Mouse (Mus musculus) intestine, embryonic 16.5 days (tissue): ENCODE measurements around the gene Gm49355. TPM values are rescaled to one million over a fixed set of nuclear protein-coding genes. Genes with fewer than 3 reads are reported as not detected.

Experiments
- ATAC-seq: fragments of 200-750 bp; cut with Nextera tagmentation; 2 replicates; pipeline ENCODE4 v1.8.0; 2017; ENCODE audit warnings: moderate TSS enrichment, moderate library complexity
- H3K27ac ChIP-seq: fragments of 300-500 bp; sonication (generic); 2 replicates; pipeline ENCODE4 v1.5.1; 2014; ENCODE audit warnings: mild to moderate bottlenecking, low read length
- H3K27me3 ChIP-seq: fragments of 300-500 bp; sonication (generic); replicated peaks from 2 replicates; pipeline ENCODE4 v1.6.1; 2014; ENCODE audit warnings: low read length, control low read depth, mixed read lengths; ENCODE audit not compliant: control insufficient read depth, insufficient read depth
- H3K36me3 ChIP-seq: fragments of 300-500 bp; sonication (generic); 2 replicates; pipeline ENCODE4 v1.6.1; 2014; ENCODE audit warnings: low read length, control low read depth; ENCODE audit not compliant: control insufficient read depth, insufficient read depth
- H3K4me1 ChIP-seq: fragments of 300-500 bp; sonication (generic); 2 replicates; pipeline ENCODE4 v1.6.1; 2014; ENCODE audit warnings: low read length, control low read depth, mixed read lengths; ENCODE audit not compliant: control insufficient read depth, insufficient read depth
- H3K4me2 ChIP-seq: fragments of 300-500 bp; sonication (generic); 2 replicates; pipeline ENCODE4 v1.6.1; 2014; ENCODE audit warnings: low read depth, low read length, control low read depth
- H3K4me3 ChIP-seq: fragments of 300-500 bp; sonication (generic); 2 replicates; pipeline ENCODE4 v1.5.1; 2014; ENCODE audit warnings: mild to moderate bottlenecking, low read length
- H3K9ac ChIP-seq: fragments of 300-500 bp; sonication (generic); 2 replicates; pipeline ENCODE4 v1.6.1; 2014; ENCODE audit warnings: low read depth, low read length
- H3K9me3 ChIP-seq: fragments of 300-500 bp; sonication (generic); 2 replicates; pipeline ENCODE4 v1.6.1; 2016; ENCODE audit warnings: low read length, control low read depth; ENCODE audit not compliant: control insufficient read depth
- WGBS: fragments of 180-500 bp; shearing (Covaris S2); extraction: QIAGEN DNeasy Blood & Tissue Kit; methylation state at CpG from one replicate; pipeline ENCODE4 v1.1.7; 2014; 5-methylcytosine and 5-hydroxymethylcytosine counted together
- polyA plus RNA-seq: library from polyadenylated mRNA; unstranded; fragments of >200 nt; fragmentation: Nextera tagmentation; extraction: Ambion mirVana; gene quantifications from 2 replicates; pipeline ENCODE4 v1.2.1, GENCODE M21; 2015

Gm49355 gene
- polyA plus RNA-seq, 1 experiment from 2014 or later: 0.24 TPM

DNA sequence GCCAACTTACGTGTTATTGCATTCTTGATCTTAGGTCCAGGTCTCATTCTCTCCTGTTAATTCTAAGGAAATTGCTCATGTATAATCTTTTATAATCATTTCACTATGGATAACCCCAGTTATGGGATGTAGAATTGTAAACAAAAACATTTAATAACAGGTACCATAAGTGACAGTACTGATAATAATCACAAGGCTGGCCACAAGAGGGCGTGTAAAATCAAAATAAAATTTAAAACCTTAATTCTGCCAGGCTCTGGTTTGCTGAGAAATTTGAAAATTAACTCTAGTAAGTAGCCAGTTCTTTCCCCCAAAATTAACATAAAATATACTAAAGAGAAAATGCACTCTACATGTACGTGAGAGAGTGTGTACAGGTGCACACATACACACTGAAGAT lies 16.9 kb downstream of the Gm49355 start:
- 0 out of 2 replicates have a peak, but pooled peaks cover 3% of the 10 kb centered on the region for H3K4me1 ChIP-seq
- no peak overlapping the region for H3K9ac ChIP-seq
- H3K4me2 ChIP-seq: no peak overlapping the region
- 76% methylated on average over 3 of the region's 3 CpGs for WGBS
- H3K27ac ChIP-seq: no peak overlapping the region
- H3K9me3 ChIP-seq: no peaks in the 10 kb centered on the region
- 0 out of 2 replicates have a peak, but pooled peaks cover 2% of the 10 kb centered on the region for H3K36me3 ChIP-seq
- no peak for ATAC-seq
- H3K27me3 ChIP-seq: no peaks in the 10 kb centered on the region
- no peak overlapping the region for H3K4me3 ChIP-seq

DNA sequence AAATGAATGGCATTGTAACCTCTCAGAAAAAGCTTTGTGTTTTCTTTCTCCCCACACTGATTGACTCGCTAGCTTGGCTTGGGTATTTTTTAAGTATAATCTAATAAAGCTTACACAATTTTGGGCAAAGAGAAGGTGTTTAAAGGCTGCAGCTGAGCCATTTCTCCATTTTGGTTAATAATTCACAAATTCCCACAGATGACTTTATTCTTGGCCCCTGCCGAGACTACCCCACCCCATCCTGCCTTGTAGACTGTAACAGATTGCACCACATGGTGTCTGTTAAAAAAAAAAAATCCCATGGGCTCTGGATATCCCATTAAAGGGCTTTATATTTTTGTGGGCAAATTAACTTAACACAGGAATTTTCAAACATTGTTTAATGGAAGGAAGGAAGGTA lies 19.3 kb downstream of the Gm49355 start:
- Histone ChIP-seq H3K9ac (no peak overlapping the region), H3K4me3 (no peak overlapping the region), H3K4me2 (no peak overlapping the region), H3K36me3 (0 out of 2 replicates have a peak, but pooled peaks cover 2% of the 10 kb centered on the region), H3K27me3 (no peaks in the 10 kb centered on the region), H3K4me1 (0 out of 2 replicates have a peak, but pooled peaks cover 3% of the 10 kb centered on the region), H3K27ac (no peak overlapping the region), H3K9me3 (no peaks in the 10 kb centered on the region)
- WGBS: 56% methylated on average over 2 of the region's 2 CpGs
- no peak for ATAC-seq

DNA sequence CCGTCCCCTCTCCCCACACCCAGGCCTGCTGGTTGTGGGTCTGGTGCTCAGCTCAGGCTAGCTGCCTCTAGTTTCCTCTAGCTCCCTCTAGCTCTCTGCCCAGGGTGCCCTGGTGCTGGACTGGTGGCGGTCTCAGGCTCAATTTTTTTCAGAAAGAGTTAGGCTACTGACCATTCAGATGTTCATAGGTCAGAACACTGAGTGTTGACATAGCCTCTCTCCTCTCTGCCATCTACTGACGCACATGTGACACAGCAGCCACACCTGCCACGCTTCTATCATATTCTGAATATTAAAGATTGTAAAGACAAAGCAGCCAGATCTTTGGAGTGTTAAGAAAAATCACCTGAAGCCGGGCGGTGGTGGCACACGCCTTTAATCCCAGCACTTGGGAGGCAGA lies 49.8 kb downstream of the Gm49355 start:
- Histone ChIP-seq H3K4me3 (no peak overlapping the region), H3K36me3 (no peaks in the 10 kb centered on the region), H3K27ac (no peak overlapping the region), H3K9ac (no peak overlapping the region), H3K4me1 (no peaks in the 10 kb centered on the region), H3K27me3 (peaks cover 31% of the 10 kb centered on the region), H3K4me2 (no peak overlapping the region), H3K9me3 (no peaks in the 10 kb centered on the region)
- WGBS: 72% methylated on average over 7 of the region's 7 CpGs
- ATAC-seq: no peak

DNA sequence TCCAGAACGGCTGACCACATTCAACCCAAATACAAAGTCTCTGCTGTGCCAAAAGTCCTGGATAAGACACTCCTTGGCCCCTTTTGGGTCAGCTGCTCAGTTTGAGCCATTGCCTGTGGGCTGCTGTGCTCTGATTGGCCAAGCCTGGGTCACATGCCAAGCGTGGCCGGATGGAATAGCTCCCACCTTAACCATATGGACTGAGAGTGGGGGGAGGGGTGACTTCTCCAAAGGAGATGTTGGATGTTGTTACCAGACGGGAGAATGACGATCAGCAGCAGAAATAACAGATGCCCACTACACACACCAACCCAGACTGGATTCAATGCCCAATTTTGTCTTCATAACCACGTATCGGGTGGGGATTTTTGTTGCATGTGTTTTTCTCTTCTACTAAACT lies 51.1 kb downstream of the Gm49355 start:
- H3K9me3 ChIP-seq: no peaks in the 10 kb centered on the region
- H3K27ac ChIP-seq: no peak overlapping the region
- no peak for ATAC-seq
- no peaks in the 10 kb centered on the region for H3K36me3 ChIP-seq
- H3K4me3 ChIP-seq: no peak overlapping the region
- no peaks in the 10 kb centered on the region for H3K4me1 ChIP-seq
- 43% methylated on average over 7 of the region's 7 CpGs for WGBS
- peaks cover 41% of the 10 kb centered on the region for H3K27me3 ChIP-seq
- H3K9ac ChIP-seq: no peak overlapping the region
- H3K4me2 ChIP-seq: no peak overlapping the region

DNA sequence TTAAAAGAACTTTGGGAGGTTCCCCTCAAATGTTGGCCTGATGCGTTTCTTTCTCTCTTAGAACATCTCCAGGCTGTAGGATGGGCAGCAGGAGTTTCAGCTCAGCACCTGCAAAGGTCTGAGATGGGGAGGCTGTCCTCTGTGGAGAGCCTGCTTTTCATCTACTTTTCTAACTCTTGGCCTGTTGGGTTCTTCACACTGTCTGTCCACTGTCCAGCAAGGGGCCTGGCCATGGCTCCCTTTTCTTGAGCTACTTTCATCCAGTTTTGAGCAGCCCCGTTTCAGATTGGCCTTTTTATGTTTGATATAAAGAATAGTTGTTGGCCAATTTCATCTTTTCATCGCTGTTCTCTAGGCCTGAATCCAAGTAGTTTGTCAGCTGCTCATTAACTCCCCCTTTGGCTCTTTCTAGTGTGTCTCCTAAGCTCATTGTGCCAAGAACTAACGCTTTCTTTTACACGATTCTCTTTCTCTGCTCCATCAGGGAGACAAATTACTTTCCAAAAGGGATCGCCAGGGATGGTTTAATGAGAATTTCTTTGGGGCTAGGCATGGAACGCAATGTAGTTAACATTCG lies 53.7 kb downstream of the Gm49355 start:
- Histone ChIP-seq H3K4me3 (no peak overlapping the region), H3K36me3 (no peaks in the 10 kb centered on the region), H3K9ac (no peak overlapping the region), H3K27me3 (peaks cover 65% of the 10 kb centered on the region), H3K27ac (no peak overlapping the region), H3K4me1 (0 out of 2 replicates have a peak, but pooled peaks cover 3% of the 10 kb centered on the region), H3K4me2 (no peak overlapping the region), H3K9me3 (no peaks in the 10 kb centered on the region)
- WGBS: 8% methylated on average over 8 of the region's 8 CpGs
- ATAC-seq: no peak

DNA sequence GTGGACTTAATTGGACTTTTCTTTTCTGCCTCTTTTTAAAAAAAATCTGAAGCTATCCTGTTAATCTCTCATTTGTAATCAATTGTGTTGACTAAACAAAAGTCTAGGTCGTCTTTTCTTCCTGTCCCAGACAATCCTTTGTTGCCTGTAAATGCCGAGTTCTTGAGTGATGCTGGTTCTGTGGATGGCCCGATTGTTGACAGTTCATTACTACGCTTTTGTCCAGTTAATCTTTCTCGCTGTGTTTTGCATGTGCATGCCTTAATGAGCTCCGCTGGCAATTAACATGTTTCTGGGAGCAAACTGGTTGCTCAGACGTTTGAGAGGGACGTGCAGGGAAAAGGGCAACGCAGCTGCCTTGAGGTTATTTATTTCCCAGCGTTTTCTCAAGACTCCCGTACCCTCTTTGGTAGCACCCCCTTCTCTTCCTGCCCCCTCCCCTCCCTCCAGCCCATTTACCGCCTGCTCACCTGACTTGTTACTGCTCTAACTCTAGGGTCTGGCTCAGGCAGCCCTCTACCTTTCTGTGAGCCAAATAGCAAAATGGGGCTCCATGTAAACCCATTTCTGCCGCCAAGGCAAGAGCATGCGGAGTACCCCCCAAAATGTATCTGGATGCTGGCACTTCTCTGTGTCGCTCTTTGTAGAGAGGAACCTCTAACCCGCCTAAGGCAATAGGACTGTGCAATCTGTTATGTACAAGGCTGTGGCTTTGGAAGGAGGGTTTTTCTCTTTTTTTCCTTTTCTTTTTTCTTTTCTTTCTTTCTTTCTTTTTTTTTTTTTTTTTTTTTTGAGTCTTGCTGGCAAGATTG lies 54.4 kb downstream of the Gm49355 start:
- no peaks in the 10 kb centered on the region for H3K36me3 ChIP-seq
- no peak overlapping the region for H3K4me3 ChIP-seq
- no peak overlapping the region for H3K27ac ChIP-seq
- 0 out of 2 replicates have a peak, but pooled peaks cover 3% of the 10 kb centered on the region for H3K4me1 ChIP-seq
- no peaks in the 10 kb centered on the region for H3K9me3 ChIP-seq
- H3K4me2 ChIP-seq: no peak overlapping the region
- ATAC-seq: no peak
- peaks cover 72% of the 10 kb centered on the region for H3K27me3 ChIP-seq
- H3K9ac ChIP-seq: no peak overlapping the region
- 2% methylated on average over 16 of the region's 16 CpGs for WGBS

DNA sequence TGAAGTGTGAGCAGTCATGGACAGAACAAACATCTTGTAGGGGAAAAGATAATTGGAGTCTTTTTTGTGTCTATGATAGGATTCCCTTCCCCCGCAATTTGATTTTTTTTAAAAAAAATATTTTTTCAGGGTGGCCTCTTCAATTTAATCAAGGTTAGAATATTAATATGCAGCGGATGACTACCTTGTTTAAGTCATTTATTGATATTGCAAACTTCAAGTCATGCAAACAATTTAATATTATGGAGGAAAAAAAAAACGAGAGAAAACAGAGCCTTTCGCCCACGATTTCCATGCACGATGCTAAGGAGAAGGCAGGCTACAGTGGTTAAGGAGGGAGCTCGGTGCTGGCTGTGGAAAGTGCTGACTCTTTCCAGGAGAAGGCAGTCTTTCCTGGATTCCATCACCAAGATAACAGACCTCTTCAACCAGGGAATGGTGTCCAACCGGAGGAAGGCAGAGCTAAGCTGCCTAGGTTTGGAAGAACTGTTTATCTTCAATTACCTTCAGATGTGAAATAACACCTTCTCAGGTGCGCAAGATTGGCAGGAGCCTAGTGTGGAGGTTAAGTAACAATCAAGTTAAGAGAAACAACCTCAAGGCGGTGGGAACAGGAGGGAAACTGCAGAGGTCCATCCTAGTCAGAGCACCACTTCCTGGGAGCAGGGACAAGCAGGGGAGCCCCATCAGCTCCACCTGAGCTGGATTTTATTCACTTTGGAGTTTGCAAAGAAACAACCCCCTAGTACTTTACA lies 55.2 kb downstream of the Gm49355 start:
- WGBS: 3% methylated on average over 10 of the region's 10 CpGs
- Histone ChIP-seq H3K9ac (no peak overlapping the region), H3K4me3 (no peak overlapping the region), H3K36me3 (no peaks in the 10 kb centered on the region), H3K27ac (no peak overlapping the region), H3K4me1 (0 out of 2 replicates have a peak, but pooled peaks cover 3% of the 10 kb centered on the region), H3K27me3 (peaks cover 80% of the 10 kb centered on the region), H3K4me2 (no peak overlapping the region), H3K9me3 (no peaks in the 10 kb centered on the region)
- ATAC-seq: no peak

DNA sequence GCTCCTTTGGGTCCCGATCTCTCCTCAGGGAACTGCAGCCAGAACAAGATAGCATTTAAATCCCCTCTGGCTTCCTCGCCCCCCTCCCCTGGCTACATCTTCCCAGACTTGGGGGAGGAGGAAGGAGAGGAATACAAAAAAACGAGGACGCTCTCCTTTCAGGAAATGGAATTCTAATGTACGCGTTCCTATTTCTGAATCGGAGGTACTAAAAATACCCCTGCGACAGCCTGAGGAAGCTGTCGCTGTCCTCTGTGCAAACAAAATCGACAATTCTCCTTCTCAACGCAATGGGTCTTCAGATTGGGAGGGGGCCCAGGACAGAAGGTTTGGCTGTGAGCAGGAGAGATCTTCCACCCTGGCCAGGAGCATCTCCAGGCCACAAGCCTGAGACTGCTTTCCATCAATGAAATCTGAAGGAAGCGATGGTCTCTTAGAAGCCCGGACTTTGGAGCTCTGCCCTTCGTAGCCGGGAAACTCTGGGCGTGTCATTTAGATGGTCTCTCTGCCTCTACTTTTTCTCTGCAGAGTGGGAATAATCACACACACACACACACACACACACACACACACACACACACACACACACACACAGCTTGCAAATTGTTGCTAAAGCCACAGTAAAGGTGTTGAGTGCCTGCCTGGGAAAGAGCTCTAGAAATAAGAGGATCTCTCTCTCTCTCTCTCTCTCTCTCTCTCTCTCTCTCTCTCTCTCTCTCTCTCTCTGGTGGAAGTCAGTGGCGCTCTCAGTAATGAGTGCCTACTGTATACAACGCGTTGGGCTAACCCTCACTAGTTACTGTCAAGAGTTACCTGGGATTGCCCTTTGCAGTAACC lies 56.7 kb downstream of the Gm49355 start:
- under 1% methylated on average over 19 of the region's 19 CpGs for WGBS

More for the DNA sequence above, 56.7 kb downstream of the Gm49355 start:
- H3K9me3 ChIP-seq: no peaks in the 10 kb centered on the region
- H3K36me3 ChIP-seq: no peaks in the 10 kb centered on the region
- no peak for ATAC-seq
- peaks cover 3% of the 10 kb centered on the region; the same call in 1 of the 2 replicates for H3K4me1 ChIP-seq
- H3K27me3 ChIP-seq: peaks cover 87% of the 10 kb centered on the region
- H3K27ac ChIP-seq: no peak overlapping the region
- no peak overlapping the region for H3K4me2 ChIP-seq
- H3K4me3 ChIP-seq: peak overlapping the region; percentile 11; the same call in 1 of the 2 replicates
- H3K9ac ChIP-seq: no peak overlapping the region
